Mouse (Mus musculus) gastrocnemius, adult 8-10 months (tissue): ENCODE results near the gene Mansc4. TPM values are rescaled to one million over a fixed set of nuclear protein-coding genes. Genes with fewer than 3 reads are reported as not detected.

Experiments
- DNase-seq, 2 experiments: peaks; one replicate each; pipeline ENCODE4 v3.0.0; 2022; ENCODE audit warnings: low spot score in 2 of 2
- total RNA-seq, 4 experiments: library from RNA; stranded (reverse); gene quantifications; 2 replicates each; pipeline ENCODE4 v1.2.4; 2022

Gene Mansc4
- total RNA-seq, 4 experiments from 2014 or later = 0.27 to 0.29 TPM; not detected in 2

DNA sequence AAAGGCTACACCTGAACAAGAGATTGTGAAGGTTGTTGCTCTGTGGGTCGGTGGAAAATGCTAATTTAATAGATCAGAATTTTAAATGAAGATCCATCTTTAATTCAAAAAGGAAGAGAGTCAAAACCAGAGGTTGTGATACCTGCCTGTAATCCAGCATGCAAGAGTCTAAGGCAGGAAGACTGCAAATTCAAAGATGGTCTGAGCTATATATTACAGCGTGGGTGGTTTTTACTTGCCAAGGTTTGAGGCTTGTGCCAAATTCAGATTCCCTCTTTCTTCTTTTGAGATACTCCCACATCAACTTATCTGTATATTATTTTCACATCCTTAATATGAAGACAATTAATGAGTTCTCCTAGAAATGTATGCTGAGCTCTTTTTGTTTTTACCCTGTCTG, 58.4 kb downstream of the Mansc4 start:
- no peak for DNase-seq

Other genes with a start within 250 kb of the Mansc4 start
- gene Smco2, start 236.9 kb downstream of the Mansc4 start, total RNA-seq = not detected
- gene Ppfibp1, start 198.5 kb downstream of the Mansc4 start, total RNA-seq = 10 to 100 TPM; 45.6 to 62.4 (median 55.7) TPM
- gene 1700034J05Rik, start 132.6 kb downstream of the Mansc4 start, total RNA-seq = not detected
- under 1 TPM; 0.34 to 0.68 (median 0.51) TPM for gene Rep15, start 54.4 kb downstream of the Mansc4 start, total RNA-seq
- 10 to 100 TPM; 27.0 to 41.8 (median 39.7) TPM for gene Mrps35, start 44.3 kb downstream of the Mansc4 start, total RNA-seq
- gene Klhl42, start 4.3 kb upstream of the Mansc4 start, total RNA-seq = 1 to 10 TPM; 1.2 to 2.0 (median 1.4) TPM
- gene Pthlh, start 177.2 kb upstream of the Mansc4 start, total RNA-seq = 1 to 10 TPM in 2 of 4 experiments, under 1 TPM in 2; 0.40 to 3.4 (median 1.2) TPM